Comparison of ENCODE assay signal across 9 mouse cellular contexts in the genomic region with DNA sequence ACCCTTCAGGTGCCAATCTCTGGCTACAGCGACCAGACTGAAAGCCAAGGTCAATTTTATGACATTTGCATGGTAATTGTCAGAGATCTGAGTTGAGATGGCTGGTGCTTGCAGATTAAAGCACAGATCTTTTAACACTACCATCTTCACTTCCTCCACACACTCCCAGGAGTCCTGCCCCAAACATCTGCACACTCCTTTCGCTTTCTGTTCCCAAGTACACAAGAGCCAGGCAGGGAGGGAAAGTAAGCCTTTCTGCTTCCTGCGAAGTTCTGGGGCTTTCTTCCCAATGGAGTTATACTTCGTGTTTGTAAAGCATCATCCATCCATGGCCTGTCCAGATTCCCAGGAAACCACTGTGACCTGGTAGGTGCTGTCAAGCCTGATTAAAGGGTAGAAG. TPM values are rescaled to one million over a fixed set of nuclear protein-coding genes. Genes with fewer than 3 reads are reported as not detected.
DNase-seq lines count a peak whose midpoint lies in the region; ATAC-seq and TF ChIP-seq lines count a peak whose summit lies in the region.
"Had no signal": no experiment of that assay in that cellular context is flagged by ENCODE, and none has a peak within 500 bp of the region (broad histone marks: within the 10 kb centered on the region; RNA-seq: fewer than 3 reads in every experiment).

No protein-coding gene starts in this region.

- peak overlapping the region; percentile 50 for H3K4me3 ChIP-seq in bone marrow macrophage, adult 2 months (ENCODE audit: insufficient read depth, low read length)
- H3K4me3 ChIP-seq in macrophage (ENCODE audit: inconsistent target) = no peak overlapping the region
- no peak overlapping the region for H3K4me3 ChIP-seq in hindbrain, postnatal 0 days (ENCODE audit: low read length)
- H3K4me3 ChIP-seq: embryonic facial prominence, embryonic 10.5 days had no signal

- H3K27me3 ChIP-seq in hindbrain, postnatal 0 days (ENCODE audit: insufficient read depth, low read length) = no peaks in the 10 kb centered on the region

- no peaks in the 10 kb centered on the region for H3K9me3 ChIP-seq in hindbrain, postnatal 0 days (ENCODE audit: low read length)
- H3K9me3 ChIP-seq: embryonic facial prominence, embryonic 10.5 days had no signal

- 19% methylated on average over 4 of the region's 4 CpGs for WGBS in macrophage (ENCODE audit: missing documents)
- WGBS in hindbrain, postnatal 0 days = 75% methylated on average over 4 of the region's 4 CpGs

- DNase-seq in kidney, adult 8-10 months = peak; percentile 33 to 36
- DNase-seq in kidney, adult 11 months = no peak
- DNase-seq in B cell, adult 2 months = peak; percentile 33 to 37
- no peak for DNase-seq in urinary bladder, adult 2 months (ENCODE audit: low spot score)
- no peak for DNase-seq in hindbrain, postnatal 0 days (ENCODE audit: low spot score)

- peak overlapping the region; percentile 75 for H3K27ac ChIP-seq in bone marrow macrophage, adult 2 months (ENCODE audit: insufficient read depth, low read depth, low read length)
- peak overlapping the region; percentile 65 for H3K27ac ChIP-seq in macrophage
- H3K27ac ChIP-seq in hindbrain, postnatal 0 days = no peak overlapping the region
- H3K27ac ChIP-seq: embryonic facial prominence, embryonic 10.5 days had no signal

- H3K79me2 ChIP-seq in macrophage (ENCODE audit: inconsistent target) = peaks cover 69% of the 10 kb centered on the region

- no peak for ATAC-seq in hindbrain, postnatal 0 days
- ATAC-seq: forebrain, embryonic 16.5 days had no signal

- TF ChIP-seq CTCF in bone marrow macrophage, adult 2 months (IDR thresholded peaks at IDR 0.05; ENCODE audit: low read depth, low read length) = no peak
- TF ChIP-seq CTCF in hindbrain, postnatal 0 days (IDR thresholded peaks at IDR 0.05; ENCODE audit: low read depth) = no peak

- no peak for TF ChIP-seq POLR2A in bone marrow macrophage, adult 2 months (IDR thresholded peaks at IDR 0.05; ENCODE audit: borderline replicate concordance, low read depth, low read length)

- no peak overlapping the region for H3K9ac ChIP-seq in hindbrain, postnatal 0 days (replicated peaks; ENCODE audit: low read length)

- no peaks in the 10 kb centered on the region for H3K36me3 ChIP-seq in macrophage (ENCODE audit: inconsistent target)
- no peaks in the 10 kb centered on the region for H3K36me3 ChIP-seq in hindbrain, postnatal 0 days (ENCODE audit: insufficient read depth, low read length)
- H3K36me3 ChIP-seq: embryonic facial prominence, embryonic 10.5 days had no signal

- H3K4me2 ChIP-seq in hindbrain, postnatal 0 days (ENCODE audit: low read depth, low read length) = no peak overlapping the region

- peaks cover 39% of the 10 kb centered on the region for H3K4me1 ChIP-seq in bone marrow macrophage, adult 2 months (ENCODE audit: control insufficient read depth, insufficient read depth, low read length)
- peaks cover 3% of the 10 kb centered on the region; the same call in 1 of the 2 replicates for H3K4me1 ChIP-seq in hindbrain, postnatal 0 days (ENCODE audit: insufficient read depth, low read length)

RNA-seq across cellular contexts. Expression of a gene that starts 38.8 kb away (rescaled TPM):
- 8.2 and 10.5 TPM in 2 replicates for polyA plus RNA-seq in bone marrow macrophage, adult 2 months (2012; ENCODE audit: insufficient read depth, insufficient read length, missing spikeins)
- total RNA-seq in macrophage (2018; cell fraction: chromatin; rRNA removed) = 10 to 100 TPM in 22 of 26 experiments, 1 to 10 TPM in 4; 6.6 to 88.2 (median 34.3) TPM
- 10 to 100 TPM in 14 of 26 experiments, 1 to 10 TPM in 12; 4.7 to 24.2 (median 11.1) TPM for total RNA-seq in macrophage (2018; cell fraction: cytosol; rRNA removed)
- 10 to 100 TPM in 25 of 26 experiments, 1 to 10 TPM in 1; 9.3 to 63.6 (median 20.5) TPM for total RNA-seq in macrophage (2018; cell fraction: nucleus; rRNA removed)
- 10.4 to 11.9 TPM (median 11.0 TPM) in 3 replicates for polyA plus RNA-seq in macrophage (2018)
- 10.1 and 12.1 TPM in 2 replicates for polyA plus RNA-seq in urinary bladder, adult 2 months (2012; rRNA removed)
- total RNA-seq in hindbrain, postnatal 0 days (2014; rRNA removed) = 27.7 and 31.6 TPM in 2 replicates
- polyA plus RNA-seq in hindbrain, postnatal 0 days (2015; fragmentation: Nextera tagmentation; extraction: Ambion mirVana) = 4.0 and 4.3 TPM in 2 replicates

Comparison
In these comparisons a context has a peak if more than half of its experiments do, and no peak if none do; other contexts are left out.
1. DNase-seq: peak in kidney, adult 8-10 months (2 of 2) and B cell, adult 2 months (2 of 2); none in kidney, adult 11 months (single experiment), urinary bladder, adult 2 months (single experiment) and hindbrain, postnatal 0 days (single experiment).